Mouse (Mus musculus) cerebellum, postnatal 25 days (tissue): ENCODE data around the gene Baz2b.
A peak's percentile ranks its signal among the peaks of the same experiment; 100 is the strongest.
"Not testable (repeated sequence)": the region's sequence is repeated elsewhere in the genome, so short reads cannot be mapped to it uniquely, and the experiment has no call there.

Experiments used
- DNase-seq, 2 experiments: peaks; one replicate each; pipeline ENCODE4 v3.0.0; 2021; ENCODE audit warnings: mixed read lengths in 2 of 2

Gene Baz2b

DNA sequence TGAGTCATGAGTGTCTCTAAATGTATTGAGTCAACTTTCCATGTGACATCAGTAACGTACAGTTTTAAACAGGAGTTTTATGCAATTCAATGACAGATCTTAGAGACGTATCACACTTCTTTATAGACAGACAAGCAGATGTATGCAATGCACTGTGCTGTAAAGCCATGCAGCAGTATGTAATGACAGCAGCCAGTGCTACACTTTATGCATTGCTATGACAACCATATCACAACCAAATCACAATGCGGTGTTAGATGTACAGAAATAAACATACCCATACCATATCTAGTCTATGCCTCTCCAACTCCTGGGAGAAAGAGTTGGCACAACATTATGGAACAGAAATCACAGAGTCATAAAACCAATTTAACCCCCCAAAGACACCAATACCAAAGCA is 276.5 kb downstream of the Baz2b start:
- DNase-seq, result no peak

DNA sequence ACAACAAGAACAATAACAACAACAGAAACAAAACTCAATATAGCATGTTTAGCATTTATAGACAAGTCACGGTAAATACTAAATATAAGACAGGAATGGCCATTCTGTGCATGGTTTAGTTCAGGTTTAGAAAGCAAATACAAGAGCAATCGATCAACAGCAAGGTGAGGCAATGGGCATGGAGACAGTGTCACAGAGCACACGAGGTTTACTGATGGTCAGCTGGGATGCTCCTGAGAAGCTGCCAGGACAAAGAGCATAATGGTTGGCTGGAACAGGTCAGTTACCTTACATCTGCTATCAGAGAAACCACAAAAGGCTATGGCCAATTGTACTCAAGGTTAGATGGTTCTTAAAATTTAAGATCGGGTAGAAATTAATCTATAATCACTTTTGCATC is 277.4 kb downstream of the Baz2b start:
- no peak for DNase-seq

DNA sequence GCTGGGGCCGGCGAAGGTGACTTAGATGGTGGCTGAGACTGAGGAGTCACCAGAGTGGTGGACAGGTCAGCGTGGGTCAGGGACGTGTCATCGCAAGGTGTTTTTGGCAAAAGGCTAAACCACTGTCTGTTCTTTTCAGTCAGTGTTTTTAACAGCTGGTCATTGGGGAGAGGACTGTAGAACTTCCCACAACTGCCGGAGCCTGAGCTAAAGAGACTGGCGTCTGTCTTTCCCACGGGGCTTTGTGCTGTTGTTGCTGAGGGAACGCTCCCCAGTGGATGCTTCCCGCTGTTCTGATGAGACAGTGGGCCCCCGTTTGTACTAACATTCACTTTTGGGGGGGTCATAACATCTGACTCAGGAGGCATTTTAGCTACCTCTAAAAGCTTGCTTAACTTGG is 296.0 kb downstream of the Baz2b start:
- DNase-seq, result no peak

DNA sequence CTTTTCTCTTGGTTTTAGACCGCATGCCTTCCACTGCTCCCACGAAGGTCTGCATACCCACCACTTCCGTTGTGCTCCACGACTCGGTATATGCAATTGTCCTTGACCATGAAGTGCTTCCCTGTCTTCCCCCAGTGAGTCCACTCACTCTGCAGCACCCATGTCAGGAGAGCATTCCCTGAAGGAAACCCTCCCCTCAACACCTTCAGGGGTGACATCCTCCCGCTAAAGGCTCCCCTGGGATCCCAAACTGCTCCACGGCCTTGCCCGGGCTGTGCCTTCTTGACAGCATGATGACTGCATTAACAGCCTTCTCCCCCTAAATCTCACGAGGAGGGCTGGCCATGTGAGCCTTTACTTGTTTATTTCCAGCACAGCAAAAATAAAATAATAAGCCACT is 301.6 kb downstream of the Baz2b start:
- DNase-seq, result no peak

GRCm38 (mm10) chr2:59904007-59904406 is 305.6 kb downstream of the Baz2b start:
- no peak for DNase-seq

GRCm38 (mm10) chr2:59898666-59899065 is 311.0 kb downstream of the Baz2b start:
- peak in 1 of 2 experiments; percentile 33 for DNase-seq

- no peak for DNase-seq
Observed at GRCm38 (mm10) chr2:59898105-59898504, 311.5 kb downstream of the Baz2b start.

DNA sequence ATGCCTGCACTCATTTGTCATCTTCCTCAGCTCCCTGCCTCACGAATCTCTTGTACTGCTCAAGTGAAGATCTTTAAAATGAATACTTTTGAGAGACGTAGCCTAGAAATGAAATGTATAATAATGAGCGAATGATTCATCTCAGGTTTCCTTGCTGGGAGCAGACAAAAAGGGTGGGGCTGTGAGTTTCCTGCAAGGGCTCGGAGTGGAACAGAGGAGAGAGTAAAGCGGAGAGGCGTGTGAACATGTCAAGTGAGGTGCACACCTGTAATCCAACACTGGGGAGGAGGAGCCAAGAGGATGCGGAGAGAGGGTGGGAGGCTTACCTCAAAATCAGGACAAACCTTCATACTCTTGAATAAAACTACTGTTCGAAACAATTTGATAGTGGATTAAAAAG is 312.8 kb downstream of the Baz2b start:
- DNase-seq, result no peak

DNA sequence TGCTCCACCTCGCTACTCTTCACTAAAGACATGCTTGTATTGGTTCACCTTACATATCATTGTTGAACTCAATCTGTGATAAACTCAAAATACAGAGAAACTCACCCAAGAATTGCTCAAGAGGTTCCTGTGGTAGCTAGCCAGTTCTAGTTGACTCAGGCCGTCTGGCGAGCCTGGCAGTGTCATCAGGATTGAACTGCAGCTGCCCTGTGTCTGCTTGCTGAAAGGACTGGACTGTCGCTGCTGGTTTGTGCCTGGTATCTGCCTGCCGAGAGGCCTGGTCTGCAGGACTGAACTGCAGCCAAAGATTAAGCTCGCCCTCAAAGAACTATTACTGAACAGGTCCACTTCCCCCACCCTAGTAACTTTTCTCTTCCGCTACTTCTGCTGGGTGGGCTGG is 313.2 kb downstream of the Baz2b start:
- DNase-seq, result no peak

GRCm38 (mm10) chr2:59889699-59890098 is 319.9 kb downstream of the Baz2b start:
- DNase-seq, result no peak

GRCm38 (mm10) chr2:59882742-59883281 is 326.8 kb downstream of the Baz2b start:
- DNase-seq, result no peak

GRCm38 (mm10) chr2:59881831-59882741 is 327.6 kb downstream of the Baz2b start, which contains the start of gene Wdsub1:
Gene Wdsub1 (minus strand): TSS chr2:59882591.
- DNase-seq, result peak; percentile 91 to 95

DNA sequence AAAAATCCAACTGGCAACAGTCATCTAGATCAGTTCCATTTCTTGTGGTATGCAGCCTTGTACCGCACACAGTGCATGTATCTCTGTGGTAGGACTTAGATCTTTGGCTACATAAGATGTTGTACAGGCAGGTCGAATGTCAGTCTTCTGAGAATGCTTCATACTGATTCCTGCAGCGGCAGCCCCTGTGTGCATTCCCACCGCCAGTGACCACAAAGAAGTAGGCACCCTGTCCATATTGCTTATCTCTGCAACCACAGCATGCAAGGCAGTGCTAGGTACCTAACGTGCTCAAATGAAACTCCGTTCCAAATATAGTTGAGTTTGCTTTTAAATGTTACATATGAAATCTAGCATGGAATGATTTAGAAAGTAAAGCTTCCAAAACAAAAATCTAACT is 328.2 kb downstream of the Baz2b start:
- no peak for DNase-seq

DNA sequence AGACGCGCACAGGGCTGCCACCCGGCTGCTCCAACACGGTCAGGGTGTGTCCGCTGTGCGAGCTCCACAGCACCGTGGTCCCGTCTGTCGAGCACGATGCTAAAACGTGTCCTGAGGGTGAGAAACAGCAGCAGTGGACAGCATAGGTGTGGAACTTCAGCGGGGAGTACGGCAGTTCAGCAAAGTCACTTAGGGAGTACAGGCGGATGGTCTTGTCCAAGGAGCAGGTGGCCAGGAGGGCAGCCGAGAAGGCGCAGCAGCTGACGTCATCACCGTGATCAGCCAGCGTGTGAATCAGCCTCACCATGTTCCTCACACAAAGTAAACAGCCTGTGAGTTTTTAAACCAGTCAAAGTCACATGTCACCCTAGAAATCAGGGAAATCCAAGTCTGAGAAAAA is 331.4 kb downstream of the Baz2b start:
- DNase-seq, result no peak

- DNase-seq, result no peak
Observed at GRCm38 (mm10) chr2:59877335-59877734, 332.3 kb downstream of the Baz2b start.

GRCm38 (mm10) chr2:59876482-59876881 is 333.2 kb downstream of the Baz2b start:
- DNase-seq, result no peak

GRCm38 (mm10) chr2:59870526-59870925 is 339.1 kb downstream of the Baz2b start:
- no peak for DNase-seq

GRCm38 (mm10) chr2:59862618-59863017 is 347.0 kb downstream of the Baz2b start:
- DNase-seq, result no peak

DNA sequence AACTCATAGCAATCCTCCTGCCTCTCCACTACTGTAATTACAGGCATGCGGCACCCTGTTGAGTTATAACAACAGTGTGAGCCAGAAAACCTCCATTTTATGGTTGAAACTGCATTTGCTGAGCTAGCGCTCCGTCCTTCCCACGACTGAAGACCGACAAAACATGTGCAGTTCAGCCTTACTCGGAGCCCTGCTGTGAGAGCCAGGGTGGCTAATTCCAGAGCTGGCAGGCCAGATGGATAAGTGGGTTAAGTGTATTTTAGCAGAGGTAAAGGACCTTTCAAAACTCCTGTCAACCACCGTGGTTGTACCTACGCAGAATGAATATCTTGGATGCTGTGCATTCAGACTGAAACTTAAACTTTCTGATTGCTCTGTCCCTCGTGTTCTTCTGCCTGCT is 355.3 kb downstream of the Baz2b start:
- peak; percentile 45 to 56 for DNase-seq

DNA sequence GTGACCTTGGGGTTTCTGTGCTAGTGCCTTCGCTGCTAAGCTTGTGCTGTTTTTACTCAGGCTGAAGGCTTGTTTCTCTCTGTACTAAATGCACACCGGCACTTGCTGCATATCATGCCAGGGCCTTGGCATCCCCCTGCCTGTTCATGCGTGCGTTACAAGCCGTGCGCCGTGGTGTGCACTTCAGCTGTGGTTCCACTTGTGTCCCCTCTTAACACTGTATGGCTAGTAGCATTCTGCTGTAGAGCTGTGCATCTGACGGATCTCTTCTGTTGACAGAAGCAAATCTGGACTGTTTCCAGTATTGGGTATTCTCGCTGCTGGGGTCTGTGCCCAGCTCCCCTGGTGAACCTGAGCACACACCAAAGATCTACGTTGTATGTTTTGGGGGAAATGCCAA is 356.1 kb downstream of the Baz2b start:
- peak; percentile 46 to 57 for DNase-seq

- DNase-seq, result peak in 1 of 2 experiments; percentile 34
Observed at GRCm38 (mm10) chr2:59852916-59853315, 356.7 kb downstream of the Baz2b start.

DNA sequence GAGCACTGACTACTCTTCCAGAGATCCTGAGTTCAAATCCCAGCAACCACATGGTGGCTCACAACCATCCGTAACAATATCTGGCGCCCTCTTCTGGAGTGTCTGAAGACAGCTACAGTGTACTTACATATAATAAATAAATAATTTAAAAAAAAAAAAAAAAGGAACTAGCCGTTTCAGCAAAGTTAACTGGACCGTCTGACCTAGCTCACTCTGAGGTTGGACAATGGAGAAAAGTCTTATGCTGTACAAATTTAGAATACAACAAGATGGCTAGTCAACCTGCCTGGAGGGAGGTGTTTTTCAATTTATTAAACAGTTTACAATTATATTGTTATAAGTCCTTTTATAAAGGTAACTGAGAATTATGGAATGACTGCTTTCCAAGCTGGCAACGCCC is 357.8 kb downstream of the Baz2b start:
- not testable (repeated sequence) for DNase-seq
